Comparison of ENCODE assay signal across 12 mouse cellular contexts in genomic region chr17:49671921-49672339, GRCm38 (mm10). TPM values are rescaled to one million over a fixed set of nuclear protein-coding genes. Genes with fewer than 3 reads are reported as not detected.
A peak's percentile ranks its signal among the peaks of the same experiment; 100 is the strongest.
DNase-seq lines count a peak whose midpoint lies in the region; ATAC-seq and TF ChIP-seq lines count a peak whose summit lies in the region.
"Had no signal": no experiment of that assay in that cellular context is flagged by ENCODE, and none has a peak within 500 bp of the region (broad histone marks: within the 10 kb centered on the region; RNA-seq: fewer than 3 reads in every experiment).

No protein-coding gene starts in this region.

- peaks cover 4% of the 10 kb centered on the region for H3K9me3 ChIP-seq in hindbrain, embryonic 12.5 days (replicated peaks)
- H3K9me3 ChIP-seq in hindbrain, embryonic 10.5 days, result peaks cover 8% of the 10 kb centered on the region; the same call in 1 of the 2 replicates
- H3K9me3 ChIP-seq in forebrain, postnatal 0 days (ENCODE audit: low read length), result no peaks in the 10 kb centered on the region
- H3K9me3 ChIP-seq: midbrain, embryonic 12.5 days had no signal

- no peak overlapping the region for H3K4me3 ChIP-seq in hindbrain, embryonic 12.5 days
- H3K4me3 ChIP-seq in hindbrain, embryonic 10.5 days, result no peak overlapping the region
- no peak overlapping the region for H3K4me3 ChIP-seq in forebrain, postnatal 0 days (ENCODE audit: low read depth, low read length)
- H3K4me3 ChIP-seq: midbrain, embryonic 12.5 days had no signal

- no peak overlapping the region for H3K27ac ChIP-seq in hindbrain, embryonic 12.5 days
- no peak overlapping the region for H3K27ac ChIP-seq in hindbrain, embryonic 10.5 days
- 0 out of 2 replicates have a peak overlapping the region, but pooled peaks have one; percentile 29 for H3K27ac ChIP-seq in forebrain, postnatal 0 days (ENCODE audit: low read depth, low read length)
- H3K27ac ChIP-seq: liver, embryonic 14.5 days; midbrain, embryonic 12.5 days had no signal

- 59% methylated on average over 6 of the region's 6 CpGs for WGBS in hindbrain, embryonic 12.5 days
- 79% methylated on average over 6 of the region's 6 CpGs for WGBS in hindbrain, embryonic 10.5 days
- WGBS in forebrain, postnatal 0 days, result 28% methylated on average over 6 of the region's 6 CpGs

- no peak for TF ChIP-seq CTCF in forebrain, postnatal 0 days (IDR thresholded peaks at IDR 0.05; ENCODE audit: low read depth)

- no peak overlapping the region for H3K4me2 ChIP-seq in hindbrain, embryonic 12.5 days (replicated peaks)
- no peak overlapping the region for H3K4me2 ChIP-seq in forebrain, postnatal 0 days (ENCODE audit: low read depth)
- H3K4me2 ChIP-seq: midbrain, embryonic 12.5 days had no signal

- no peak overlapping the region for H3K9ac ChIP-seq in hindbrain, embryonic 12.5 days
- no peak overlapping the region for H3K9ac ChIP-seq in forebrain, postnatal 0 days
- H3K9ac ChIP-seq: liver, embryonic 14.5 days; midbrain, embryonic 12.5 days had no signal

- no peaks in the 10 kb centered on the region for H3K27me3 ChIP-seq in hindbrain, embryonic 12.5 days
- no peaks in the 10 kb centered on the region for H3K27me3 ChIP-seq in hindbrain, embryonic 10.5 days (ENCODE audit: insufficient read depth, poor library complexity, severe bottlenecking)
- H3K27me3 ChIP-seq in forebrain, postnatal 0 days (ENCODE audit: insufficient read depth, low read length), result no peaks in the 10 kb centered on the region
- H3K27me3 ChIP-seq: midbrain, embryonic 12.5 days had no signal

- DNase-seq in hindbrain, embryonic 10.5 days (ENCODE audit: low spot score), result no peak
- DNase-seq in right cerebral cortex, adult 2 months (ENCODE audit: low spot score in 2 of 2), result peak; percentile 7 to 10
- no peak for DNase-seq in right cerebral cortex, postnatal 25 days
- DNase-seq in forebrain, postnatal 0 days, result peak; percentile 70
- no peak for DNase-seq in embryo, embryonic 10.5 days (ENCODE audit: low spot score)
- no peak for DNase-seq in adrenal gland, adult 18-20 months (ENCODE audit: low spot score in 2 of 2)
- DNase-seq: retina, postnatal 1 day; thymus, adult 2 months had no signal

- 0 out of 2 replicates have a peak, but pooled peaks have one; percentile 38 for ATAC-seq in hindbrain, embryonic 12.5 days (ENCODE audit: low FRiP score)
- peak; percentile 85 for ATAC-seq in forebrain, postnatal 0 days

- H3K4me1 ChIP-seq in hindbrain, embryonic 12.5 days, result 0 out of 2 replicates have a peak, but pooled peaks cover 3% of the 10 kb centered on the region
- no peaks in the 10 kb centered on the region for H3K4me1 ChIP-seq in hindbrain, embryonic 10.5 days (replicated peaks)
- H3K4me1 ChIP-seq in forebrain, postnatal 0 days (ENCODE audit: insufficient read depth), result no peaks in the 10 kb centered on the region
- H3K4me1 ChIP-seq: midbrain, embryonic 12.5 days had no signal

- H3K36me3 ChIP-seq in hindbrain, embryonic 12.5 days, result no peaks in the 10 kb centered on the region
- H3K36me3 ChIP-seq in hindbrain, embryonic 10.5 days, result no peaks in the 10 kb centered on the region
- no peaks in the 10 kb centered on the region for H3K36me3 ChIP-seq in forebrain, postnatal 0 days (ENCODE audit: insufficient read depth)
- H3K36me3 ChIP-seq: G1E; midbrain, embryonic 12.5 days had no signal

RNA-seq across cellular contexts. Expression of gene Kif6, which starts 57.0 kb away (rescaled TPM):
- 3.2 and 4.3 TPM in 2 replicates for polyA plus RNA-seq in hindbrain, embryonic 12.5 days (2016; fragmentation: Nextera tagmentation; extraction: Ambion mirVana)
- 2.6 and 2.9 TPM in 2 replicates for polyA plus RNA-seq in hindbrain, embryonic 10.5 days (2016; fragmentation: Nextera tagmentation; extraction: Ambion mirVana)
- 3.7 and 7.4 TPM in 2 replicates for total RNA-seq in forebrain, postnatal 0 days (2014; rRNA removed)
- 1.6 and 2.0 TPM in 2 replicates for polyA plus RNA-seq in forebrain, postnatal 0 days (2015; fragmentation: Nextera tagmentation; extraction: Ambion mirVana)
- total RNA-seq in adrenal gland, adult 18-20 months (2021), result under 1 TPM; 0.38 to 0.46 TPM
- polyA plus RNA-seq: G1E had no signal

Comparison
In these comparisons a context has a peak if more than half of its experiments do, and no peak if none do; other contexts are left out.
1. DNase-seq: peak in right cerebral cortex, adult 2 months (2 of 2) and forebrain, postnatal 0 days (single experiment); none in hindbrain, embryonic 10.5 days (single experiment), right cerebral cortex, postnatal 25 days (single experiment), embryo, embryonic 10.5 days (single experiment) and adrenal gland, adult 18-20 months (0 of 2).